Mouse (Mus musculus) kidney, adult 2 months (tissue): ENCODE measurements around the gene Inha.

Source experiments
- CTCF ChIP-seq: fragments of 200-500 bp; conservative IDR thresholded peaks from 2 replicates; pipeline ENCODE4 v1.5.1; 2011; ENCODE audit warnings: low read depth, mild to moderate bottlenecking, control low read depth, low read length, moderate library complexity, mixed read lengths; ENCODE audit not compliant: insufficient read depth, insufficient read length
- POLR2A ChIP-seq: fragments of 200-500 bp; IDR thresholded peaks from one replicate; pipeline ENCODE4 v1.6.1; 2011; ENCODE audit warnings: low read depth, low read length, control low read depth

DNA sequence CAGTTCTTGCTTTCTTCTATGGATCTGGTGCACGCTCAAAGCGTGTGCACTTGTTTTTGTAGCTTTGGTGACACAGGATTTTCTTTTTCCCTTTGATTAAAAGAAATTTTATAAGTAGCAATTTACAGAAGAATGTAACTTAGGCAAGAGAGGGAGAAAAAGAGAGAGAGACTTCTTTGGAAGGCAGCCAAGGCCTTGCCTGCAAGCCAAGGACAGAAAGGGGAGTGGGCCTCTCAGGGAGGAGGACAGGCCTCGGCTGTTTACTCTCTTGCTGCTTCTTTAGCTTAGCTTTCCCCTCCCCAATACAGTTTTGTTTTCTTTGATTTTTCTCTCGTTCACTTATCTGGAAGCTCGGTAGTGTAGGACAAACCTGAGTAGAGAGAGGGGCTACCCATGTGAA is 12.7 kb downstream of the Inha start:
- no peak for TF ChIP-seq CTCF
- TF ChIP-seq POLR2A = no peak
